Mouse (Mus musculus): ENCODE results near the gene Lrrc8b. TPM values are rescaled to one million over a fixed set of nuclear protein-coding genes. Genes with fewer than 3 reads are reported as not detected.

Lrrc8b gene
- polyA plus RNA-seq, 1 experiment from 2014 or later = 11.3 TPM

DNA sequence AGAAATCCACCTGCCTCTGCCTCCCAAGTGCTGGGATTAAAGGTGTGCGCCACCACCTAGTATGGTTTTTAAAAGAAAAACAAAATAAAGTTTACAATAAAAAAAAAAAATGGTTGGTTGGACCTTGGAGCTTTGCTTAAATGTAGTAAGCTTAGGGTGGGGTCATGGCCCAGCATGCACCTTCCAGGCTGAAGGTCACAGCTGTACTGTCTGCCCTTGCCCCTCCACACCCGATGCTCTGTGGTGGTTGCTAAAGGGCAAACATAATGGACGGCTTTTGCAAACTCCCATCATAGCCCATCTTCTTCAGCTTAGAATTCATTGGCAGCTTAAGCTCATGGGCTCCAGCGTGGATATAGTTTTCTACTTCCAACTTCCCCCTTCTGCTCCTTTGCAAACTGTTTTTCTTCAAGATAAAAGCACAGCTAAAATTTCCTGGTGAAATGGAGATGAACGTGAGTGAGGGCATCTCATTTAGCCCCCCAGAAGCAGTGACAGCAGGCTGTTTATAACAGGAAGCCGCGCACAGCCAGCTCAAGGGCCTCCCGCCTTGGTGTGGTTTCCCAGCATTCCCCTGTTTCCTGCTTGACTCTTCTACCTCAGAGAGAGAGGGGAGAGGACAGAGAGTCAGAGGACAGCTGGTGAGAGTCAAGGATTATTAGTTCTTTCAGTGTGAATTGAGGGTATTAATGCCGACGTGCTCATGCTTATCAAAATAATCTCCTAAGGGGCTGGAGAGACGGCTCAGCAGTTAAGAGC, 27.7 kb downstream of the Lrrc8b start:
- Histone ChIP-seq H3K36me3 (ENCODE audit: insufficient read depth) (no peaks in the 10 kb centered on the region), H3K4me1 (ENCODE audit: insufficient read depth) (no peaks in the 10 kb centered on the region), H3K27me3 (ENCODE audit: insufficient read depth, low read length) (no peaks in the 10 kb centered on the region), H3K27ac (ENCODE audit: low read depth) (peak overlapping the region; percentile 60; the same call in 1 of the 2 replicates), H3K9ac (no peak overlapping the region), H3K9me3 (ENCODE audit: low read depth, low read length) (no peaks in the 10 kb centered on the region), H3K4me2 (no peak overlapping the region), H3K4me3 (ENCODE audit: low read depth, low read length) (no peak overlapping the region)
- ATAC-seq (ENCODE audit: insufficient read depth) (peak; percentile 69; the same call in 1 of the 2 replicates), DNase-seq (peak; percentile 45)
- WGBS = 35% methylated on average over 11 of the region's 11 CpGs
- no peak for TF ChIP-seq CTCF (IDR thresholded peaks at IDR 0.05; ENCODE audit: low read depth)

DNA sequence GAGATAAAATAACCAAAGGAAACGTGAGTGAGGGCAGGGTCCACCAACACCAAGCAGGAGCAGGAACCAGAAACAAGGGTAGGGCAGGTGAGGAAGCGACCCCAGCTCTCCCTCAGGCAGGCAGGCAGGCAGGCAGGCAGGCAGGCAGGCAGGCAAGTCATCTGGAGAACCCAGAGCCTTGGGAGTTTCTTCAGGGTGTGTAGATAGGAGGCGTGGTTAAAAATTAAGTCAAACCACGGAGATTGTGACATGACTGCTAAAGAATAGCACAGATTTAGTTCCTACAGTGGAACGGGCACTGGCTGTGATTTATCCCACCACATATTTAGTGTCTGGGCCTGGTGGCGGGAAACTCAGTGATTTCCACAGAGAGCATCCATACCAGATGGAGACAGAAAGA, 30.1 kb downstream of the Lrrc8b start:
- no peak for ATAC-seq (ENCODE audit: insufficient read depth)
- Histone ChIP-seq H3K4me1 (ENCODE audit: insufficient read depth) (no peaks in the 10 kb centered on the region), H3K9ac (no peak overlapping the region), H3K9me3 (ENCODE audit: low read depth, low read length) (no peaks in the 10 kb centered on the region), H3K4me2 (no peak overlapping the region), H3K36me3 (ENCODE audit: insufficient read depth) (no peaks in the 10 kb centered on the region), H3K4me3 (ENCODE audit: low read depth, low read length) (no peak overlapping the region), H3K27me3 (ENCODE audit: insufficient read depth, low read length) (no peaks in the 10 kb centered on the region), H3K27ac (ENCODE audit: low read depth) (no peak overlapping the region)
- TF ChIP-seq CTCF (IDR thresholded peaks at IDR 0.05; ENCODE audit: low read depth) = no peak
- WGBS = 65% methylated on average over 6 of the region's 6 CpGs
- no peak for DNase-seq

DNA sequence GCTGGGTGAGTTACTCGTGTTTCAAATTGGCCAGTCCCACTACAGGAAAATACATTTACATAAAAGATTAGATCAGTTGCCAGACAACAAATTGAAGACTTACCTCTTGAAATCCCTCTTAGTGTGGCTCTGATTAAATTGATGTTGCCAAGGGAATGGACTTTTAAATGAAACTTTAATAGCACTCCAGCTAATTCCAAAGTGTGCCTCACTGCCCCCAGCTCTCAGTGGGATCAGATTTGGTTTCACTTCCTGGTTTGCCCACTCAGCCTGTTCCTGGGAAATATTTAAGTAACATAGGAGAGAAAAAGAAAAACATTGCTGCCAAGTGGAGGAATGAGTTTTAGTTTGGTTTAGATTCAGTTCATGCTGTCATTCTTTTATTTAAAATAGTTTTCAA, 38.5 kb downstream of the Lrrc8b start:
- 56% methylated on average over 1 of the region's 1 CpGs for WGBS
- Histone ChIP-seq H3K4me3 (ENCODE audit: low read depth, low read length) (no peak overlapping the region), H3K9me3 (ENCODE audit: low read depth, low read length) (no peaks in the 10 kb centered on the region), H3K27ac (ENCODE audit: low read depth) (no peak overlapping the region), H3K4me2 (no peak overlapping the region), H3K27me3 (ENCODE audit: insufficient read depth, low read length) (no peaks in the 10 kb centered on the region), H3K9ac (no peak overlapping the region), H3K36me3 (ENCODE audit: insufficient read depth) (no peaks in the 10 kb centered on the region), H3K4me1 (ENCODE audit: insufficient read depth) (no peaks in the 10 kb centered on the region)
- no peak for DNase-seq
- no peak for TF ChIP-seq CTCF (IDR thresholded peaks at IDR 0.05; ENCODE audit: low read depth)
- no peak for ATAC-seq (ENCODE audit: insufficient read depth)

DNA sequence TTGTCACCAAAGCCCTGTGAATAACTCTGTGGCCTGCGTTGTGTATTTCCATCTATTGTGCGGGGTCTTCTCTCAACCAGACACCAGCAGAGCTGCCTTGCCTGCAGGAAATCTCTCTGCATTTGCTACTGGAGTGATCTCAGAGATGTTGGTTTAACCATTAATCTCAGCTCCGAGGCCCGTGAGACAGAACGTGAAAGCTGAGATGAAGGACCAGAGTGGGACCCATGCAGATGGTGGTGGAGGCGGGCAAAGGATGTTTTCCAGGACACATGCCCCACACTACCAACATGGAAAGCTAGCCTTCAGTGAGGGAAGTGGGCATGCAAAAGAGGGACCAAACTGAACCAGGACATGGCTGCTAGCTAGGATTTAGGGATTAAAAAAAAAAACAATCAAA, 43.5 kb downstream of the Lrrc8b start:
- no peak overlapping the region for H3K4me3 ChIP-seq (ENCODE audit: low read depth, low read length)
- no peak overlapping the region for H3K27ac ChIP-seq (ENCODE audit: low read depth)
- DNase-seq (no peak), ATAC-seq (ENCODE audit: insufficient read depth) (no peak)
- H3K9me3 ChIP-seq (ENCODE audit: low read depth, low read length) = no peaks in the 10 kb centered on the region
- H3K9ac ChIP-seq = no peak overlapping the region
- H3K4me2 ChIP-seq = no peak overlapping the region
- H3K4me1 ChIP-seq (ENCODE audit: insufficient read depth) = no peaks in the 10 kb centered on the region
- H3K27me3 ChIP-seq (ENCODE audit: insufficient read depth, low read length) = no peaks in the 10 kb centered on the region
- 46% methylated on average over 6 of the region's 6 CpGs for WGBS
- no peak for TF ChIP-seq CTCF (IDR thresholded peaks at IDR 0.05; ENCODE audit: low read depth)
- no peaks in the 10 kb centered on the region for H3K36me3 ChIP-seq (ENCODE audit: insufficient read depth)

DNA sequence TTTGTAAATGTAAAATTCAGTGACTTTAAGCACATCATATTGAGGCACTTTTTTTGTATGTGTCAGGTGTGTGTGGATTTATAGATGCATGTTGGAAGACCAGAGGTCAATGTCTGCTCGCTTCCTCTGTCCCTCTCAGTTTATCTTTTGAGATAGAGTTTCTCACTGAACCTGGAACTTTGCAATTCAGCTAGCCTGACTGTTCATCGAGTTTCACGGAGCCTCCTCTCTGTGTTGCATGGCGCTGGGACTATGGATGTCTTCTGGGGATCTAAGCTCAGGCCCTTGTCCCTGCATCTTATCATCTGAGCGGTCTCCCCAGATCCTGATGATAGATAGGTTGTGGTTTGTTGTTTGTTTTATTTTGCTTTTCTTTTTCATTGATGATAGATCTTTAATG, 45.0 kb downstream of the Lrrc8b start:
- Histone ChIP-seq H3K36me3 (ENCODE audit: insufficient read depth) (no peaks in the 10 kb centered on the region), H3K4me1 (ENCODE audit: insufficient read depth) (no peaks in the 10 kb centered on the region), H3K4me3 (ENCODE audit: low read depth, low read length) (no peak overlapping the region), H3K27ac (ENCODE audit: low read depth) (no peak overlapping the region), H3K9ac (no peak overlapping the region), H3K4me2 (no peak overlapping the region), H3K27me3 (ENCODE audit: insufficient read depth, low read length) (no peaks in the 10 kb centered on the region), H3K9me3 (ENCODE audit: low read depth, low read length) (no peaks in the 10 kb centered on the region)
- TF ChIP-seq CTCF (IDR thresholded peaks at IDR 0.05; ENCODE audit: low read depth) = no peak
- 70% methylated on average over 5 of the region's 5 CpGs for WGBS
- DNase-seq (no peak), ATAC-seq (ENCODE audit: insufficient read depth) (no peak)

DNA sequence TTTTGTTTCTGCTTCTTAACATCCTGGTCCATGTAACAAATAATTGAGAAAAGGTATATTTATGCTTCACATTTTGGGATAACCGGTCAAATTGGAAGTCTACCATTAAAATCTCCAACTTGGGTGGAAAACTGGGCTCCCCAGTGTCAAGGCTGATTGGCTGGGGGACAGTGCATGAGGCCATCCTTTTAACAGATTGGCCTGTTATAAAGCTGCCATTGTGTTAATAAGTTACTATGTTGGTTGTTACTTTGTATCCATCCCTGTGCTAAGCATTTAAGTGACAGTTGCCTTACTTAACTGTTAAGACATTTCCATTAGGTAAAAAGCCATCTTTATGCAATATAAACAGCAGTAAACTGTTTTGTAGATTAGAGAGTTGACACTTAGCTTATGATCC, 45.5 kb downstream of the Lrrc8b start:
- Histone ChIP-seq H3K27ac (ENCODE audit: low read depth) (no peak overlapping the region), H3K27me3 (ENCODE audit: insufficient read depth, low read length) (no peaks in the 10 kb centered on the region), H3K4me2 (no peak overlapping the region), H3K9me3 (ENCODE audit: low read depth, low read length) (no peaks in the 10 kb centered on the region), H3K4me1 (ENCODE audit: insufficient read depth) (no peaks in the 10 kb centered on the region), H3K36me3 (ENCODE audit: insufficient read depth) (no peaks in the 10 kb centered on the region), H3K9ac (no peak overlapping the region), H3K4me3 (ENCODE audit: low read depth, low read length) (no peak overlapping the region)
- DNase-seq (no peak), ATAC-seq (ENCODE audit: insufficient read depth) (no peak)
- 90% methylated on average over 1 of the region's 1 CpGs for WGBS
- no peak for TF ChIP-seq CTCF (IDR thresholded peaks at IDR 0.05; ENCODE audit: low read depth)

DNA sequence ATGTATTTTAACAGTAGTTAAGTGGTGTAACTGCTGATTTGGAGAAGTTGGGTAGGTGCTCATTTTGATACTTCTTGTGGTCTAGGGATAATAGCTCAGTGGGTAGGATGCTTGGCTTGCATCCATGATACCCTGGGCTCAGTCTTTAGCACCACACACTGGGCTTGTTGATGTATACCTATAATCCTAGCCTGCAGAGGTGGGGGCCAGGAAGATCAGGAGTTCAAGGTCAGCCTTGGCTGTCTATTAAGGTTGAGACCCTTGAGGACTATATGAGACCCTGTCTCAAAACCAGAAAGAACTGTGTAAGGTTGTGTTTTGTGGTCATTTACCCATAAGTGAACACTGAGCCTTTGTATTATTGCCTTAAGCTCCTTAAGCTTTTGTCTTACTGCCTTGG, 49.1 kb downstream of the Lrrc8b start:
- no peak for DNase-seq
- Histone ChIP-seq H3K4me1 (ENCODE audit: insufficient read depth) (no peaks in the 10 kb centered on the region), H3K4me2 (no peak overlapping the region), H3K4me3 (ENCODE audit: low read depth, low read length) (no peak overlapping the region), H3K27me3 (ENCODE audit: insufficient read depth, low read length) (no peaks in the 10 kb centered on the region), H3K9me3 (ENCODE audit: low read depth, low read length) (no peaks in the 10 kb centered on the region), H3K27ac (ENCODE audit: low read depth) (no peak overlapping the region), H3K36me3 (ENCODE audit: insufficient read depth) (no peaks in the 10 kb centered on the region), H3K9ac (no peak overlapping the region)
- TF ChIP-seq CTCF (IDR thresholded peaks at IDR 0.05; ENCODE audit: low read depth) = no peak
- ATAC-seq (ENCODE audit: insufficient read depth) = no peak

Data from lung, embryonic 14.5 days (tissue).